Mouse (Mus musculus) kidney, postnatal 14 days (tissue): ENCODE measurements at regions not wholly inside any gene's neighbourhood (a gene's known extent, or its start where the extent isn't known, plus 50 kb on each side); places are given as distances from the start of the nearest gene placed in this dataset.

Experiments
- DNase-seq: peaks from one replicate; pipeline ENCODE4 v3.0.0; 2022; ENCODE audit warnings: mixed read lengths

DNA sequence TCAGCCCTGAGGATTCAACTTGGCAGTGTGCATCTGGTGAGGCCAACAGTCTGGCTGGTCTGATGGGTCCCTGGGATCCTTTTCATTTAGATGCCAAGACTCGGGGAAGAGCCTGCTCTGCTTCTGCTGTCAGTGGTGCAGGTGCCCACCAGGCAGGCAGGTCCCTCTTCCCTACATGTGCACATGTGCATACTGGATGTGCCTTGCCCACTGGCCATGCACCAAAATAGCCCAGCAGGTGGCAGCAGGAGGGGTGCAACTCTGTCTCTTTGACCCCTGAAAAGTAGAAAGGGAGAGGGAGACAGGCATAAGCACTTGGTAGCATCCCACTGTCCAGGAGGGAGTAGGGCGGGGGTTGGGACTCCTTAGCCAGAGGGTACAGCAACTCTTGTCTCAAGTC lies 116.2 kb upstream of the Bank1 start:
- DNase-seq = no peak

DNA sequence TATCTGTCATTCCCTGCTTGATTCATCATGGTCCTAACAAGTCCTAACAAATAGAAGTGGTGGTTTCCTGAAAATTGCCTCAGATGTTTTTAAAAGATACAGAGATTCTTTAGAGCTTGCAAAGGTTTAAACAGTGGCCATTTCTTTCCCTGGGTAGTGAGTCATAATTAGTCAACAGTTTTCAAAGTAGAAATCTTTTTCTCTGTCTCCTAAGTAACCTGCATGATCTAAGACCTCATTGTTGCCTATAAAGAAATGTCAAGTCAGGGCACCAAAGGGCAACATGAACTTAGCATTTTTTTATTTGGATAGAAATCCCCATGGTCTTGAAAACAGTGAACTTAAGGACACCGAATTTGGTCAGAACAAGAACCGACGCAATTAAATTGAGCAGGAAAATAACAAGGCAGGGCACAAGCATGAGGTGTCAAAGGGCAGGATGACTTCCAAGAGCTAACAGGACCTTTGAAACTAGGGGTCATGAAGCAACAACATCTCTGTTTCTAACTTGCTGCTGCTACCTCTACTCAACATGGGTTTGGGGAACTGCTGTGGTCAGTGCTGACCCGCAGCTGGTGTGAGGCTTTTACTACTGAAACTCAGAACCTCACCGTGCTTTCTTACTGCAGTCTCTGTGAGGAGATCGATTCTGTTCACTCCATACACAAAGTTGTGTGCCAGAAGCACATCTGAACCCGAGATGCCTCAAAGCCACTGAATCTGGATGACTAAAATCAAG lies 114.2 kb upstream of the Bank1 start:
- DNase-seq = no peak

DNA sequence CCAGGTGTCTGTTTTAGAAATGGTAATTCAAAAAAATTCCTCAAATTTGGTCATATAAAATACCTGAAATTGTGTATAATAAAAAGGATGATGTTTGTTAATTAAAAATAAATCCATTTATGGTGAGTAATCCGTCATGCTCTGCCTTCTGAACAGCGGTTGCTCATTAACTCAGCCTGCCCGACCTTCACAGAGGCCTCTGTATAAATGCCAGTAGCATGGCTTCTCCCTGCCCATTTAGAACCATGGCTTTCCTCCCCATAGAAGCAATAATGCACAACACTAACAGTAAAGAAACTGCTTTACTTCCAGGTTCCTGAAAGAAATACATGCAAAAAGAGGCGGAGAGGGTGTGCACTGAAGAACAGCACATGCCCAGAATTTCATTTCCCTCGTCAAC lies 113.5 kb upstream of the Bank1 start:
- DNase-seq = no peak

DNA sequence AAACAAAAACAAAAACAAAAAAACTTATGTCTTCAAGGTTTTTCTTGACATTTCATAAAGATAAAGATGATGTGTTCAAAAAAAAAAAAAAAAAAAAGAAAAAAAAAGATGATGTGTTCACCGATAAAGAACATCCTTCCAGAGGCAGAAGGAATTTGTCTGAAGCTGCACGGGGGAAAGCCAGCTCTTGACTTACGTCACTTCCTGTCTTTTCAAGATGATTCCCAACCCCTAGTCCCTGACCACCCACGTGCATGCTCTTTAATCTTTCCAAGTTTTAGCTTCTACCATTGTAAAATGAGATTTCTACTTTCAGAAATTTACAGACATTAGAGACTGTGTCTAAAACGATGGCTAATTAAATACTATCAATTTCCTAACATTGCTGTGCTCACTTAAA lies 108.5 kb upstream of the Bank1 start:
- no peak for DNase-seq

GRCm38 (mm10) chr3:136432072-136432471 lies 106.2 kb upstream of the Bank1 start:
- no peak for DNase-seq

GRCm38 (mm10) chr3:136427427-136427826 lies 101.6 kb upstream of the Bank1 start:
- peak; percentile 34 for DNase-seq

DNA sequence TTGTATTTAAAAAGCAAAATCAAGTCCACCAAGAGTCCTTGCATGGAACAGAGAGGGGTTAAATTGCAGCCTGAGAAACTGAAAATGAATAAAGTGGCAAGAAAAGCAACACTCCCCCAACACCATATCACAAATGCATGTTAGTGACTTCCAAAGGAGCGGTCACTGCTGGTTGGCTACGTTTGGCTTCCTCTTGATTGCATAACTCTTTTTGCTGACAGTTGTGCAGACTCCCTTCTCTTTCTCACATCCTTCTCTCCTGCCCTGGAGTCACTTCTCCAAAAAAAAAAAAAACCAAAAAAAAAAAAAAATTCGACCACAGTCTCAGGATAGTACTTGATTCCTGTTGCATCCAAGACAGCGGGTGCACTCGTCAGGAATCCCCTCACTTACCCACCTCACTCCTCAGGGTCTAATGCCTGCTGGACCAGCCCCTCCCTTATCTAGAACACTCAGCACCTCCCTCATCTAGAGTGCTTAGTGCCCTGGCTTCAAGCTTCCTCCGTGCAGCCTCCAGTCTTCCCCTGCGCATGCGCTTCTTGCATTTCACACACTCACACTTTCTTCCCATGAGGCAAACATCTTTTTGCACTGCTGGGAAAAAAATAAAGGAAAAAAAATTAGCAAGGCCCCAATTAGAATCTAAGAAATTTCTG lies 100.8 kb upstream of the Bank1 start:
- DNase-seq = peak; percentile 7

DNA sequence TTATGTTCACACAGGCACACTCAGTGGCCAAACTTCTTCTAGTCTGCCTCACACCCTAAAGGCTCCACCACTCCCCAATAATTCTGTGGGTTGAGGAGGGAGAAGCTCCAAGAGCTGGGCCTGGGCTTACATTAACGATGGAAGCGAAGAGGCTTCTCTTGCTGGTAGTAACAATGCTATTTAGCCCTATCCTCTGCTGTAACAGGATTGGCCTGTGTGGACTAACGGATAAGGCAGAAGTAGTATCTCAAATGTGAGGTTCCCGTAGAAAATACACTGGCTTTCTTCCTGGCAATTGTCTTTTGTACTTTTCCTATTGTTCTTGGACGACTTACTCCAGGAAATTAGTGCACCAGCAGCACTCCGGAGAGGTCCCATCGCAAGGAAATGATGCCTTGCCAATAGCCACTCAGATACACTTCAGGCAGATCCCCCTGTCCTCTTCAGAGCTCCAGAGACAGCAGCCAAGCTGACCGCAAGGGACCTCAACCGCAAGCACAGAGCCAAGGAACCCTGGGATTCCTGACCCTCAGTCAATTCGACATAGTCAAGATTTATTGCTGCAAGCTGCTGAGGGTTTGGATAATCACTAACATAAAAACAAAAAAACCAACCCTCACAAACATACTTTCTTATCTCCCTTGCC lies 96.2 kb upstream of the Bank1 start:
- peak; percentile 58 for DNase-seq

DNA sequence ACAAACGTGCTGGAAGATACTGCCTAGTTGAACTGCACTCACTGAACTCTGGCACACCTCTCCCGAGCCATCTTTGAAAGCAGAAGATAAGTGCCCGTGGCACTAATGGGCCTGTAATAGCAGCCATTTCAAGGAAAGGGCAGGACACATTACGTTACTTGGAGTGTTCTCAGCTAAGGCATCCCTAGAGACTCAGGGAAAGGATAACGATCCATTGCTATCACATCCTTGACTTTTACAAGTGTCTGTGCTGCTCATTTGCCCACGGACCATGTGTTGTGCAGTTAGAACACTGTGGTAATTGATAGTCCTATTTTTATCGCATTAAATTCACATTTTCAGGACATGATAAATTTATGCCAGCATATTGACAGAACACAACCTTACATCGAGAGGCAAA lies 79.7 kb upstream of the Bank1 start:
- no peak for DNase-seq

DNA sequence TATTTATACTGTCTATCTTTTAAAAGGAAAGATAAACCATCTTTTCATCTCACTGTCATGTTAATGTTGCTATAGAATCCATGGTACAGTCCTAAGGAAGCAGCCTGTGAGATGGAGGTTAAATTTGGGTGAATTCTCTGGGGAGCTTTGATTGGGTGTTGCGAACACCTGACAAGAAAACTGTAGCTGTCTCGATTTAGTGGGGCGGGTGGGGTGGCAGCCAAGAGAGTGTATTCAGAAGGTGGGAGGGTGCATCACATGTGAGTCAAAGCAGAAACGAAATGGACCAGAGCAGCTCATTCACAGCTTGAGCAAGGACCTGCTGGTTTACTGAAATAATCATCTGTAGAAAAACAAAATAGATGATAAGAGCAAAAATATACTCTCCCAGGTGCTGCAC lies 57.4 kb upstream of the Bank1 start:
- DNase-seq = no peak

DNA sequence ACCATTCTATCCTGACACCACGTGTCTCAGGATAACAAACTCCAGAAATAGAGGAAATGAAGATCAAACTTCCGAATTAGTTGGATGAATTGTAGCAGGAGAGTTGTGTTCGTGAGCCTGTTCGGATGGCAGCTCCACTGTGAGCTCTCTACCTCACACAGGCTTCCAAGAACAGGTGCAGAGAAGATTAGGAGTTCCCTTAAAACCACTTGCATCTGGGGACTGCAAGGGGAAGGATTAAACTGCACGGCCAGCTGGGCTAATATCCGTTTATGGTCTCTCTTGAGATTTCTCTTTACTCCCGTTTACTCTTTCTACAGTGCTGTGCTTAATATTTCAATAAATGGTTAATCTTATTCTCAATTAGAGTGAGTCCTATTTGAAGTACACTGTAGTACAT lies 54.8 kb upstream of the Bank1 start:
- no peak for DNase-seq

GRCm38 (mm10) chr3:136379741-136380398 lies 54.0 kb upstream of the Bank1 start:
- no peak for DNase-seq

GRCm38 (mm10) chr3:136376893-136377292 lies 51.0 kb upstream of the Bank1 start:
- no peak for DNase-seq
